Mouse (Mus musculus) embryonic fibroblast, embryonic 13.5 days (primary cell): ENCODE measurements around the gene Exoc6b.

Experiments used
- CTCF ChIP-seq: IDR thresholded peaks from 2 replicates; pipeline ENCODE4 v1.5.1; 2011; ENCODE audit warnings: mild to moderate bottlenecking, control low read depth, low read length, moderate library complexity, borderline replicate concordance; ENCODE audit not compliant: insufficient read depth
- POLR2A ChIP-seq: IDR thresholded peaks from 2 replicates; pipeline ENCODE4 v1.6.1; 2011; ENCODE audit warnings: low read depth, mild to moderate bottlenecking, control low read depth, low read length, moderate library complexity

- peak; percentile 22; the same call in 1 of the 2 replicates for TF ChIP-seq CTCF
- no peak for TF ChIP-seq POLR2A
Observed at GRCm38 (mm10) chr6:84736942-84737341, 332.4 kb downstream of the Exoc6b start.
